Mouse (Mus musculus) mouse embryonic stem cell (cell line): ENCODE measurements at regions not wholly inside any gene's neighbourhood (a gene's known extent, or its start where the extent isn't known, plus 50 kb on each side); places are given as distances from the start of the nearest gene placed in this dataset.

Experiments used
- in situ Hi-C, 2 experiments: fragments of 300-500 bp; cut with MboI; formaldehyde crosslinking; loops; 1 replicate in 1 of 2; 3 replicates in 1 of 2; pipeline ENCODE4 v1.14.3; 2019 to 2020; ENCODE audit warnings: low sequenced_read_pairs in 2 of 2, low pct_unique_long_range_greater_than_20kb in 1 of 2, mixed read lengths in 1 of 2; ENCODE audit not compliant: unreplicated experiment in 1 of 2

GRCm38 (mm10) chr15:62224798-62225197, 1302.0 kb upstream of the A1bg start:
- in situ Hi-C loops = no loop called here

DNA sequence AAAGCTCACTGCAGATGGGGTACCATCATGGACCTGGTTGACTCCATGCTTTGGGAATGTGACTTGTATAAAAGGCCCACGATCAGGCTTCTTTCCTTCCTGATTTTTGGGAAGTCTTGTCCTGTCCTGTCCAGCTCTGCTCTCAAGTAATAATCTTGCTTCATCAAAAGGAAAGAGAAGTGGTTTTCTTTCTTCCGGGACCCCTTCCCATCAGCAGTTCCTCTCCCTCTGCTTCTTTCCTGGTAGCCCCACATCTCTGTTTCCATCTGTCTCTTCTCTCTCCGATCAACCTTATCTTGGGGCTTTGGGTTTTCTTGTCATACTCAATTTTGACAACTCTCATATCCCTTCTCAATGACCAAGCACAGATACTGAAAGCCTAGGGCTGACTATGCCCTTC, 1301.4 kb upstream of the A1bg start:
- in situ Hi-C loops = no loop called here

DNA sequence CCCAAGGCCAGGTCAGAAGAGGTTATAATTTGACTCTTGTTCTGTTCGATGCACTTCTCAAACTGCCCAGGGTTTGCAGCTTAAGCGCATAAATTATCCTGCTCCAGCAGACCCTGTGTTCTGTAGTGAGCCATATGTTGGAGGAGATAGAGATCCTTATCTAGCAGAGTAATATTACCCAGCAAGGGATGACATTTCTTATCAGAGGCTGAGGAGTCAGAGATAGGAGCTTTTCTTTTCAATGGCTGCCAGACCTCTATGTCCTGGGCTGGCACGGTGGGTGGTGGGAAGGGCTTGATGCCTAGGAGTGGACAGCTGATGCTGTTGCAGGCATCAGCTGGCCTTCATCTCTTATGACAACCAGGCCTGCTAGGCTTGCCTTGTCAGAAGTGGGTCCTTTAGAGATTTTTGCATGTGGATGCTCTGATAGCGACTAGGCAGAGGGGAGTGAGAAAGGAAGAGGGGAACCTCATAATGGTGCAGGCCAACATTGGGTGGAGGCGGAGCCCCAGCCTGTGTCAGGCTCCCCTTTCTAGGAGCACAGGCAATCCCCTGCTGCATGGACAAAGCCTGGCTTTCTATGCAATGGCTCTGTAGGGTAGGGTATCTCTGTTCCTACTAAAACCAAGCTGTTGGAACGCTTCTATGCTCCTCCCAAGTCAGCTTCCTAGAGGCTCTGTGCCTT, 1300.5 kb upstream of the A1bg start:
- in situ Hi-C loops = no loop called here

GRCm38 (mm10) chr15:62222731-62223130, 1299.9 kb upstream of the A1bg start:
- in situ Hi-C loops = no loop called here

GRCm38 (mm10) chr15:62222201-62222600, 1299.4 kb upstream of the A1bg start:
- in situ Hi-C loops = no loop called here

GRCm38 (mm10) chr15:62221024-62221819, 1298.4 kb upstream of the A1bg start:
- in situ Hi-C loops = no loop called here

GRCm38 (mm10) chr15:62220620-62221019, 1297.8 kb upstream of the A1bg start:
- in situ Hi-C loops = no loop called here

DNA sequence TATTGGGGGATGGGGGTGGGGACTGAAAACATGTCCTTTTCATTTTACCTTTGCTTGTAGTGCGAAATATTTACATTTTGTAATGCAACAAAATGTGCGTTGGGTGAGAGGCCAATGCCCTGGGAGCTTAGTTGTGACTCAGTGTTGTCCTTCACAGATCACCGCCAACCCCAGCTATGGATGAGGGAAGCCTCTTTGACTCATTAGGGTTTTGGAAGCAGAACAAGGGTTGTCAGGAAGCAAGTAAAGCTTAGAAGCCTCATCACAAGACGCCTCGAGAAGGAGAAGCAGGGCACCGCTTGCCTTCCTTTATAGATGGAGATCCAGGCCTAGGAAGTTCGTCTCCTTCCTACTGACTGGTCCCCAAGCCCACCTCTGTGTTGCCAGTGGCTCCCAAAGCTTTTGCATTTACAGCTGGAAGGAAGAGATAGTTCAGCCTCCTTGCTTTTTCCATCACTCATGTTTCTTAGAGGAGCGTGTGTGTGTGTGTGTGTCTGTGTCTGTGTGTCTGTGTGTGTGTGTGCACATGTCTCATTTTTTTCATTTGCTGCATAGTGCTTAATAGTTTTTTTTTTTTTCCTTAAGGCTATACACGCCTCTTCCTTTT, 1297.2 kb upstream of the A1bg start:
- in situ Hi-C loops = no loop called here

DNA sequence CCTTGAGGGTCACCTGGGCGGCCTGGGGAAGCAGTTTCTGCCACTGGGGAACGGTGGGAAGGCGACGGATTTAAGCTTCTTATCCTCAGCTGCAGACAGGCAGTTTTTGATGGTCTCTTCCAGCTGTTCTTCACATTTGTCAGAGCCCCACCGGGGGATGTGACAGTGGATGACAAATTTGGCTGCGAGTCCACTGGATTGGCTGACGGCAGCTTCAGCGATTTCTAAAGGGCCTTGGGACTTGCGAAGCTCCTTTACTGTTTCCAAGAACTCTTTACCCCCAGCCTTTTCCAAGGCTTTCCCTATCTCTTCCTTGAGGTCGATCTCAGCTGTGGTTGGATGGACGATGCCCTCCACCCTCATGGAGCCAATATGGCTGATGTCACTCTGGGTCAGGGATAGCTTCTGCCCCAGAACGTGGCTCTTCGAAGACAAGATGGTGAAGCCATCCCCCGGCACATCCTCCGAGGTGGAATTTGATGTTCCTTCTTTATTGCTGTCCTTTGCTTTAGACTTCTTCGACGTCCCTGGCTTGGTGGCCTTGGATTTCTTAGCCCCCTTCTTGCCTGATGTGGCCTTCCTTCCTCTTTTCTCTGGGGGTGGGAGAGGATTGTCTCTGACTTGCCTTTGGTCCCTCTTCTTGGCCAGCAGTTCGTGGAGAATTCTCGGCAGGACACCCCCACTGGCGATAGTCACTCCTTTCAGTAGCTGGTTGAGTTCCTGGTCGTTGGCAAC, 1295.7 kb upstream of the A1bg start:
- in situ Hi-C loops = no loop called here

- in situ Hi-C loops = no loop called here
Observed at GRCm38 (mm10) chr15:62216688-62217477, 1294.1 kb upstream of the A1bg start.

DNA sequence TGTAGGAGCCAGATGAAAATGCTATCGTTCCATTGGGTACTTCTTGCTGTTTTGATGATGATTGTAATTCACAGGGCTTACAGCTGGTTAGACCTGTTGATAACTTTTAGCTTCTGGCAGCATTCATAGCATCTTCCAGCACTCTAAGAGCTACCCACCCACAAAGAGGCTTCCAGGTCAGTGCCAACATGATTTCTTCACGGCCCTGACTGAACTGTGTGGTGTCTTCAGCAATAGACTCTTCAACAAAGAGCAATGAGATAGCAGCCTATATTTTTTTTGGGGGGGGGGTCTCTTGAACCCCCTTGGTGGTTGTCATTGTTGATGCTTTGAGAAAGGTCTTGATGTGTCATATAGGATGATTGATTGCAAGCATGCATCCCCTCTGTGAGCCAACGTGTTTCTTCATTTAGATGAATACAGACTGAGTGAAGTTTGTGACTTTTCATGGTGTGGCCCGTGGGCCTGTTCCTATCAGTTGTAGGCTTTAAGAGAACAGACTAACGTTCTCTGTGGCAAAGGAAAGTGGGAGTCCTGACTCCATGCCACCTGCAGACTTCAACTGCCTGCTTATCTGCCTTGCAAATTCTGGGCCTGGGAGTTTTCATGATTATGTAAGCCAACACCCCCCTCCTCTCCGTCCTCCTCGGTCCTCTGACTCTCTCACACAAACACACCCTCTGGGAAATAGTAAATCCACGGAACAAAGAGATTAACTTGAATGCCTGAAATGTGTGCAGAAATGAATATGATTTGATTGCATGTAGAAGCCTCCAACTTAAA, 1293.0 kb upstream of the A1bg start:
- in situ Hi-C loops = no loop called here

DNA sequence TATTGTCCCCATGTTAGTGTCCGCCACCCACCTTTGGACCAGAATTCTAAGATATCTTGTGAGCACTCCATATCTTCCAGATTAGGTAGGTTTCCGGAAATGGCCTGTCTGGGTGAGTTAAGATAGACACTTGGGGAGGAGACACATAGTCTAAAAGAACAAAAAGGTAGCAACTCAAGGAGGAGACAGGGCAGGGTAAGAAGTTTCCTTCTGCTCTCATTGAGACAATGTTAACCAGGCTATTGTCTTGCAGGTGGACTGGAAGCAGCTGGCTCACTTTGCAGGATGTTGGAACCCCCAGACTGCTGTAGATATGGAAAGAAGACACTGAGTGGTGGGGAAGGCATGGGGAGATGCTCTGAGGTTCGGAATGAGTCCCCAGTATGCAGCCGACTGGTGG, 1291.5 kb upstream of the A1bg start:
- in situ Hi-C loops = no loop called here

GRCm38 (mm10) chr15:62212283-62212910, 1289.6 kb upstream of the A1bg start:
- in situ Hi-C loops = no loop called here

DNA sequence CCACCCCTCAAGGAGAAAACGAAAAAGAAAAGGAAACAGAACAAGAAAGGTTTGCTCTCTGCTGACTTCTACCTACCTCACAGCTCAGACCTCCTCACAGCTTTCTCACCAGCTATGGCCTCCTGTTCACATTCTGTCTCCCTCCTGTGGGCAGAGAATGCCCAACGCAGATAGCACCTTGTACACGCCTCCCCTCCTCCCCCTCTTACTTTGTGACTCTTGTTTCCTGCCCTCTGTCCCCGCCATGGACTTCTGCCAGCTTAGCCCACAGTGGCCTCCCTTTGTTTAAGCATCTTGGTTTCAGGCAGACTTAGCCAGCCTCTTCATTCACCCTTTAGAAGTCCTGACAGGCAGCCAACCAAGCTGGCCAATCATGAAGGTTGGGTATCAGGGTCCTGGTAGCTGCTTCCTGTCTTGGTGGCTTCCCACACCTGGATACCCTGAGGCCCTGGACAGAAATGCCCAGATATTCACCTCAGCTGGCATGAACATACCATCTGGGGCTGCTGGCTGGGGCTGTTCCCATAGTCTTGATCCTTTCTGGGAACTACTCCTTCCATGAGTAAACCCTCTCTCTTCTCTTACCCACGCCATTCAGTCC, 1287.2 kb upstream of the A1bg start:
- in situ Hi-C loops = no loop called here

DNA sequence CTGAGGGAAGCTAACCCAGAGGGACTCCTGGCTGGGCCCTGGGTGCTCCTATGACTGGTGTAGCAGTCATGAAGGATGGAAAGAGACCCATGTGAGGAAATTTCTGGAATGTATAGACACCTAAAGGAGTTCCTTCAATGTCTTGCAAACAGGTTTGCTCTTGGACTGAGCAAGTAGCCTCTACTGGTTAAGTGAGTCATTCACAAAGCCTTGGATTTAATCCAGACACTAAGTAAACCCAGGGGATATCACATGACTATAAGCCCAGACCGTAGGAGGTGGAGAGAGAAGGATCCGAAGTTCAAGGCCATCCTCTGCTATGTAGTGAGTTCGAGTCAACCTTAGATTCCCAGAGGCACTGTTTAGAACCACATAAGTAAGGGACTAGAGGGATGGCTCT, 1286.5 kb upstream of the A1bg start:
- in situ Hi-C loops = no loop called here

GRCm38 (mm10) chr15:62206502-62206902, 1283.7 kb upstream of the A1bg start:
- in situ Hi-C loops = no loop called here
